Mouse (Mus musculus): Measurements from ENCODE around the gene Nrip1.

- no peak for TF ChIP-seq CTCF (IDR thresholded peaks at IDR 0.05; ENCODE audit: insufficient read depth, low read depth, low read length)
- no peak for TF ChIP-seq POLR2A (IDR thresholded peaks at IDR 0.05; ENCODE audit: insufficient read depth, low read depth, low read length)
Measured at GRCm38 (mm10) chr16:76291366-76291765, 82.3 kb downstream of the Nrip1 start.
